Mouse (Mus musculus): ENCODE results near the gene Unc13c. TPM values are rescaled to one million over a fixed set of nuclear protein-coding genes. Genes with fewer than 3 reads are reported as not detected.

The Unc13c gene
- 0.01 TPM in 1 of 2 replicates, not detected in the other for polyA plus RNA-seq (2012; rRNA removed)

- TF ChIP-seq CTCF (IDR thresholded peaks at IDR 0.05; ENCODE audit: insufficient read depth, low read length) (no peak), POLR2A (IDR thresholded peaks at IDR 0.05; ENCODE audit: borderline replicate concordance, extremely low read depth, low read depth, low read length) (no peak)
- WGBS = 6% methylated on average over 17 of the region's 17 CpGs
- no peak within 1 kb of the TSS for H3K4me3 ChIP-seq (replicated peaks; ENCODE audit: extremely low read depth, low read depth, low read length)
- H3K4me1 ChIP-seq (ENCODE audit: control insufficient read depth, insufficient read depth, low read length) = no peaks in the 10 kb centered on the region
- DNase-seq = no peak
These were observed at the start of gene Unc13c for GRCm38 (mm10) chr9:73968641-73969121. Gene Unc13c, minus strand, starts transcription at chr9:73968966.

- no peaks in the 10 kb centered on the region for H3K4me1 ChIP-seq (ENCODE audit: control insufficient read depth, insufficient read depth, low read length)
- no peak for DNase-seq
- TF ChIP-seq POLR2A (IDR thresholded peaks at IDR 0.05; ENCODE audit: borderline replicate concordance, extremely low read depth, low read depth, low read length) = no peak
- TF ChIP-seq CTCF (IDR thresholded peaks at IDR 0.05; ENCODE audit: insufficient read depth, low read length) = no peak
- no peak overlapping the region for H3K4me3 ChIP-seq (replicated peaks; ENCODE audit: extremely low read depth, low read depth, low read length)
- WGBS = 62% methylated on average over 7 of the region's 7 CpGs
These were observed 39.4 kb upstream of the Unc13c start for GRCm38 (mm10) chr9:74007976-74008686.

DNA sequence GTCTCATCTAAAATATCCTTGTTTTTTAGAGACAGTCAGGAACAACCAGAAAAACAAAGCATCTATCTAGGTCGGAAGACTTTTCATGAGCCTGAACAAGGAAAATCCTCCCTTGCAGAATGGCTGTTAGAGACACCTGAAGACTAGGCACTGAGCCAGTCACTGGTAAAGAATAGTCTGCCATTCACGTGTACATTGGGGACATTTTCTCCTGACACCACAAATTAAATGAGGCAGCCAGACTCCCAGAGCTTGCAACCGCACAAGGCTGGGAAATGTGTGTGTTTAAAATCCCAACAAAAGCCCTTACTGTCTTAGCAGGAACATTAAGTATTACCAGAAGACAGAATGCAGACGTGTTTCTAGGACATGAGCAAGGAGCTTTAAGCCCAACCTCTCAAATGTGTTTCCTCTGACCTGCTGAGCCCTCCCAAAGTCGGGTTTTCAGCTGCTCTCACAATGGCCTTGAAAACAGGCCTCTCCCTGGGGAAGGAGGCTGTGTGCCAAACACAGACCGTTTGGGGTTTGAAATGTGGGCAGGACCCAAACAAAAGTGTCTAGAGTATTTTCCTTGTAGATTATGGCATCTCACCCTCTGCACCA, 33.7 kb upstream of the Unc13c start:
- TF ChIP-seq POLR2A (IDR thresholded peaks at IDR 0.05; ENCODE audit: borderline replicate concordance, extremely low read depth, low read depth, low read length) (no peak), CTCF (IDR thresholded peaks at IDR 0.05; ENCODE audit: insufficient read depth, low read length) (no peak)
- Histone ChIP-seq H3K4me1 (ENCODE audit: control insufficient read depth, insufficient read depth, low read length) (no peaks in the 10 kb centered on the region), H3K4me3 (replicated peaks; ENCODE audit: extremely low read depth, low read depth, low read length) (no peak overlapping the region)
- 38% methylated on average over 6 of the region's 6 CpGs for WGBS
- no peak for DNase-seq

- Histone ChIP-seq H3K4me3 (replicated peaks; ENCODE audit: extremely low read depth, low read depth, low read length) (no peak overlapping the region), H3K4me1 (ENCODE audit: control insufficient read depth, insufficient read depth, low read length) (no peaks in the 10 kb centered on the region)
- TF ChIP-seq CTCF (IDR thresholded peaks at IDR 0.05; ENCODE audit: insufficient read depth, low read length) = no peak
- DNase-seq = no peak
These were observed 19.3 kb upstream of the Unc13c start for GRCm38 (mm10) chr9:73988096-73988495.

- no peak for DNase-seq
- no peak for TF ChIP-seq CTCF (IDR thresholded peaks at IDR 0.05; ENCODE audit: insufficient read depth, low read length)
- TF ChIP-seq POLR2A (IDR thresholded peaks at IDR 0.05; ENCODE audit: borderline replicate concordance, extremely low read depth, low read depth, low read length) = no peak
- Histone ChIP-seq H3K4me1 (ENCODE audit: control insufficient read depth, insufficient read depth, low read length) (no peaks in the 10 kb centered on the region), H3K4me3 (replicated peaks; ENCODE audit: extremely low read depth, low read depth, low read length) (no peak overlapping the region)
- 51% methylated on average over 2 of the region's 2 CpGs for WGBS
These were observed 18.5 kb upstream of the Unc13c start for GRCm38 (mm10) chr9:73987236-73987635.

- peak; percentile 36 for DNase-seq
- Histone ChIP-seq H3K4me3 (replicated peaks; ENCODE audit: extremely low read depth, low read depth, low read length) (no peak overlapping the region), H3K4me1 (ENCODE audit: control insufficient read depth, insufficient read depth, low read length) (no peaks in the 10 kb centered on the region)
- no peak for TF ChIP-seq POLR2A (IDR thresholded peaks at IDR 0.05; ENCODE audit: borderline replicate concordance, extremely low read depth, low read depth, low read length)
- 0 out of 2 replicates have a peak, but pooled peaks have one; percentile 4 for TF ChIP-seq CTCF (IDR thresholded peaks at IDR 0.05; ENCODE audit: insufficient read depth, low read length)
- 6% methylated on average over 6 of the region's 6 CpGs for WGBS
These were observed 14.0 kb upstream of the Unc13c start for GRCm38 (mm10) chr9:73982597-73983344.

DNA sequence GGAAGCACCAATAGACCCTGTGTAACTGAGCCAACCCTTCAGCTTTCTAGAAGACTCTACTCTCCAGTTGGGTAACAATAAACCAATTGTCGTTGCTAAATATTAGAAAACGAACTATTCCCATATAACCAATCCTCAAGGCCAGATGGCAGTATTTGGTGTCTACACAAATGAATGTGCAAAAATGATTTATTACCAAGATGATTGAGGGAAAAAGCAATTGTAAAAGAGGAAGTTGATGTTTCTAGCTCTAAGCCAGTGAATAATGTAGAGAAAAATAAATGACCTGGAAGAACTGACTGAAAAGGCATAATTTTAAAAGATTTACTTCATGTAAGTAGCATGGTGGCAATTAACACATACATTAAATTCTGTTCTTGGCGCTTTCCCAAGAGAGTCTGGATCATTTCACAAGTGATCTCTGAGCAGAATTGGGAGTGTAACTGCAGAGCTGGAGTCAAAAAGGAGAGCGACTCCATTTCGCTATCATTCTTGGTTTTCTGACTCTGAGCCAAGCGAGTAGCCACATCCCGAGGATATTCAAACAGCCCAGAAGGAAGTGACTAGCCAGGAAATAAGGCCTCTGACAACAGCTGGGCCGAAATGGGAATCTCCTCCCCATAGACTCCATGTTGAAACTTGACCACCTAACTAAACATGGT, 3.7 kb upstream of the Unc13c start:
- H3K4me3 ChIP-seq (replicated peaks; ENCODE audit: extremely low read depth, low read depth, low read length) = no peak overlapping the region
- TF ChIP-seq POLR2A (IDR thresholded peaks at IDR 0.05; ENCODE audit: borderline replicate concordance, extremely low read depth, low read depth, low read length) = no peak
- TF ChIP-seq CTCF (IDR thresholded peaks at IDR 0.05; ENCODE audit: insufficient read depth, low read length) = no peak
- no peaks in the 10 kb centered on the region for H3K4me1 ChIP-seq (ENCODE audit: control insufficient read depth, insufficient read depth, low read length)
- 51% methylated on average over 8 of the region's 8 CpGs for WGBS
- no peak for DNase-seq

GRCm38 (mm10) chr9:73970717-73971116, 2.0 kb upstream of the Unc13c start:
- WGBS = 58% methylated on average over 9 of the region's 9 CpGs
- TF ChIP-seq POLR2A (IDR thresholded peaks at IDR 0.05; ENCODE audit: borderline replicate concordance, extremely low read depth, low read depth, low read length) = no peak
- no peak for TF ChIP-seq CTCF (IDR thresholded peaks at IDR 0.05; ENCODE audit: insufficient read depth, low read length)

GRCm38 (mm10) chr9:73965322-73965915, 3.3 kb downstream of the Unc13c start:
- H3K4me1 ChIP-seq (ENCODE audit: control insufficient read depth, insufficient read depth, low read length) = no peaks in the 10 kb centered on the region
- 22% methylated on average over 9 of the region's 9 CpGs for WGBS
- no peak for DNase-seq
- no peak for TF ChIP-seq POLR2A (IDR thresholded peaks at IDR 0.05; ENCODE audit: borderline replicate concordance, extremely low read depth, low read depth, low read length)
- TF ChIP-seq CTCF (IDR thresholded peaks at IDR 0.05; ENCODE audit: insufficient read depth, low read length) = no peak
- no peak overlapping the region for H3K4me3 ChIP-seq (replicated peaks; ENCODE audit: extremely low read depth, low read depth, low read length)

More at GRCm38 (mm10) chr9:73970717-73971116, 2.0 kb upstream of the Unc13c start:
- no peak for DNase-seq
- Histone ChIP-seq H3K4me3 (replicated peaks; ENCODE audit: extremely low read depth, low read depth, low read length) (no peak overlapping the region), H3K4me1 (ENCODE audit: control insufficient read depth, insufficient read depth, low read length) (no peaks in the 10 kb centered on the region)

Data from lung, adult 2 months (tissue).